Mouse (Mus musculus): ENCODE results near the gene Lrrc74a.

DNA sequence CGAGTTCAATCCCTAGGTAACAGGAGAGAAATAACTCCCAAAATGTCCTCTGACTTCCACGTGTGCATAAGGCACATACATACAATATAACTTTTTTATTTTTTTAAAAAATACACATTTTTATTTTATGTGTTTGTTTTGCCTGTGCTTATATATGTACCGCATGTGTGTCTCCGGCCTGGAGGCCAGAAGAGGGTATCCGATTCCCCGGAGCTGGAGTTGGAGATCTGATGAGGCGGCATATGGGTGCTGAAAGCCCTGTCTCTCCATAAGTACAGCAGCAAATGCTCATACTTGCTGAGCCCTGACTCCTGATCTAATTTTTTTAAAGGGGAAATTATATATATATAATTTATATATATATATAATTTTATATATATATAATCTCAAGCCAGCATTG lies 65.6 kb downstream of the Lrrc74a start:
- TF ChIP-seq CTCF (IDR thresholded peaks at IDR 0.05; ENCODE audit: low read depth, low read length) (no peak), GATA1 (IDR thresholded peaks at IDR 0.05; ENCODE audit: borderline replicate concordance, low read length) (no peak), TAL1 (conservative IDR thresholded peaks at IDR 0.05; ENCODE audit: low read depth, low read length) (no peak), POLR2AphosphoS5 (IDR thresholded peaks at IDR 0.05; ENCODE audit: insufficient replicate concordance, low read depth, low read length) (no peak), GATA2 (IDR thresholded peaks at IDR 0.05; ENCODE audit: borderline replicate concordance, low read depth, low read length) (no peak)
